ENCODE assay signal across 8 mouse cellular contexts in the genomic region with DNA sequence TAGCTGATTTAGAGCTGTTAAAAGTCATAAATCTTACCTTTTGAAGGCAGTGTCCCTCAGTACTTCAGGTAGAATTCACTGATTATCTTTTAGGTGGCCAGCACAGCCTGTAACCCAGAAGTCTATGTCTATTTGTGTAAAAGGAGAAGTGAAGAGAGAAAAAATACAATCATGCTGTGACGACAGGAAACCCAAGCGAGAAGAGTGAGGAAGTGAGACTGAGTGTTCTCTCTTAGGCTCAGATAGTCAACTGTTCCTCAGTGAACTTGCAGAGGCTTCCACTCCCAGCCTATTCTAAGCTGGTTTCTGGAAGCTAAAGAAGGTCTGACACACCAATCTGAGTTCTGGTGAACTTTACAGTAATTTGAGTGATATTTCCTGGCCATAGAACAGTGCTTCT. TPM values are rescaled to one million over a fixed set of nuclear protein-coding genes. Genes with fewer than 3 reads are reported as not detected.
DNase-seq lines count a peak whose midpoint lies in the region; ATAC-seq and TF ChIP-seq lines count a peak whose summit lies in the region.

A gene (minus strand): TSS at position 220 of the 400 bp plus-strand sequence.

- peak in 1 of 2 experiments; percentile 26 for DNase-seq in heart, adult 2 months
- no peak for DNase-seq in heart, postnatal 4 days
- DNase-seq in heart, postnatal 10 days = peak; percentile 7 to 17
- DNase-seq in hindbrain, embryonic 14.5 days (ENCODE audit: low spot score) = no peak
- DNase-seq in cerebellum, adult 9-11 months = no peak
- no peak for DNase-seq in embryo, embryonic 11 days

- H3K36me3 ChIP-seq in heart, adult 2 months (ENCODE audit: control insufficient read depth, insufficient read depth, low read length) = no peaks in the 10 kb centered on the region
- H3K36me3 ChIP-seq in hindbrain, embryonic 14.5 days (replicated peaks; ENCODE audit: control insufficient read depth, insufficient read depth) = no peaks in the 10 kb centered on the region

- no peak for TF ChIP-seq EP300 in heart, adult 2 months (IDR thresholded peaks at IDR 0.05; ENCODE audit: insufficient read depth, low read depth, low read length)

- H3K27ac ChIP-seq in heart, adult 2 months = peak within 1 kb of the TSS; percentile 4; the same call in 1 of the 2 replicates
- H3K27ac ChIP-seq in hindbrain, embryonic 14.5 days = no peak within 1 kb of the TSS

- WGBS in heart, adult 2 months = 41% methylated on average over 2 of the region's 2 CpGs
- WGBS in hindbrain, embryonic 14.5 days = 77% methylated on average over 2 of the region's 2 CpGs

- no peaks in the 10 kb centered on the region for H3K27me3 ChIP-seq in heart, adult 2 months (ENCODE audit: control insufficient read depth, insufficient read depth, low read length)
- no peaks in the 10 kb centered on the region for H3K27me3 ChIP-seq in hindbrain, embryonic 14.5 days (ENCODE audit: control insufficient read depth, insufficient read depth, low read length)

- peak; percentile 26 for ATAC-seq in CD4-positive, CD25-positive, alpha-beta regulatory T cell, adult 4 months
- peak; percentile 41; the same call in 1 of the 2 replicates for ATAC-seq in megakaryocyte-erythroid progenitor cell, adult 5-6 weeks (replicated peaks; ENCODE audit: low FRiP score, low TSS enrichment, poor library complexity, severe bottlenecking)
- ATAC-seq in hindbrain, embryonic 14.5 days (ENCODE audit: low FRiP score) = no peak

- H3K9ac ChIP-seq in heart, adult 2 months (ENCODE audit: low read depth, low read length) = no peak within 1 kb of the TSS
- H3K9ac ChIP-seq in hindbrain, embryonic 14.5 days = no peak within 1 kb of the TSS

- no peak within 1 kb of the TSS for H3K4me2 ChIP-seq in hindbrain, embryonic 14.5 days (replicated peaks)

- H3K79me2 ChIP-seq in heart, adult 2 months (replicated peaks; ENCODE audit: control insufficient read depth, insufficient read depth, low read length) = no peaks in the 10 kb centered on the region

- no peak for TF ChIP-seq CTCF in heart, adult 2 months (IDR thresholded peaks at IDR 0.05)

- H3K4me3 ChIP-seq in heart, adult 2 months = no peak within 1 kb of the TSS
- no peak within 1 kb of the TSS for H3K4me3 ChIP-seq in hindbrain, embryonic 14.5 days (replicated peaks; ENCODE audit: low read length)

- H3K9me3 ChIP-seq in hindbrain, embryonic 14.5 days (ENCODE audit: control insufficient read depth, low read length) = no peaks in the 10 kb centered on the region

- intact Hi-C loops in heart, adult 2 months (cut with DNase I) = no loop called here
- intact Hi-C loops in heart, postnatal 10 days (cut with DNase I) = no loop called here

- no peaks in the 10 kb centered on the region for H3K4me1 ChIP-seq in heart, adult 2 months (ENCODE audit: control insufficient read depth, insufficient read depth, low read length)
- no peaks in the 10 kb centered on the region for H3K4me1 ChIP-seq in hindbrain, embryonic 14.5 days (replicated peaks; ENCODE audit: control insufficient read depth, insufficient read depth, low read length)

- TF ChIP-seq POLR2A in heart, adult 2 months (IDR thresholded peaks at IDR 0.05; ENCODE audit: insufficient read depth, low read depth, low read length) = no peak

RNA-seq across cellular contexts. Expression of the gene that starts here (rescaled TPM):
- 1 to 10 TPM; 6.1 to 6.8 TPM for total RNA-seq in heart, adult 2 months (2021)
- polyA plus RNA-seq in heart, adult 2 months (2012; rRNA removed) = 6.9 and 7.4 TPM in 2 replicates
- 1 to 10 TPM; 2.4 to 3.0 TPM for total RNA-seq in heart, postnatal 4 days (2021)
- polyA plus RNA-seq in CD4-positive, CD25-positive, alpha-beta regulatory T cell, adult 4 months (2017; shearing (Covaris generic)) = 1,000 to 10,000 TPM in 1 of 2 experiments, 100 to 1,000 TPM in 1; 983 to 1,169 TPM
- total RNA-seq in heart, postnatal 10 days (2021) = 1 to 10 TPM; 2.9 to 4.6 TPM
- total RNA-seq in megakaryocyte-erythroid progenitor cell, adult 5-6 weeks (2014; fragmentation: Nextera tagmentation) = 8.7 and 10.3 TPM in 2 replicates
- 12.4 and 32.1 TPM in 2 replicates for total RNA-seq in megakaryocyte-erythroid progenitor cell, adult 5-6 weeks (2017)
- 4.8 and 5.2 TPM in 2 replicates for polyA plus RNA-seq in hindbrain, embryonic 14.5 days (2014; fragmentation: Nextera tagmentation; extraction: Ambion mirVana)

Comparison
In these comparisons a context has a peak if more than half of its experiments do, and no peak if none do; other contexts are left out.
1. RNA of the gene that starts here (polyA plus RNA-seq): 983 to 1,169 TPM in CD4-positive, CD25-positive, alpha-beta regulatory T cell, adult 4 months; 6.9 to 7.4 TPM in heart, adult 2 months and 4.8 to 5.2 TPM in hindbrain, embryonic 14.5 days; every median in the first group is over 100 times any median in the second.
2. DNase-seq: peak in heart, postnatal 10 days (2 of 2); none in heart, postnatal 4 days (single experiment), hindbrain, embryonic 14.5 days (single experiment), cerebellum, adult 9-11 months (single experiment) and embryo, embryonic 11 days (single experiment).